ENCODE assay signal across 7 mouse cellular contexts in genomic region chr13:23529480-23530165, GRCm38 (mm10). TPM values are rescaled to one million over a fixed set of nuclear protein-coding genes. Genes with fewer than 3 reads are reported as not detected.
DNase-seq lines count a peak whose midpoint lies in the region; ATAC-seq lines count a peak whose summit lies in the region.

No protein-coding gene starts in this region.

- H3K36me3 ChIP-seq in lung, embryonic 15.5 days, result no peaks in the 10 kb centered on the region
- H3K36me3 ChIP-seq in forebrain, embryonic 12.5 days (replicated peaks), result no peaks in the 10 kb centered on the region
- no peaks in the 10 kb centered on the region for H3K36me3 ChIP-seq in limb, embryonic 12.5 days
- H3K36me3 ChIP-seq in stomach, embryonic 14.5 days (ENCODE audit: control insufficient read depth, insufficient read depth, low read length), result no peaks in the 10 kb centered on the region

- H3K4me2 ChIP-seq in lung, embryonic 15.5 days, result peak overlapping the region; percentile 66
- H3K4me2 ChIP-seq in forebrain, embryonic 12.5 days, result peak overlapping the region; percentile 58
- H3K4me2 ChIP-seq in limb, embryonic 12.5 days, result peak overlapping the region; percentile 69
- H3K4me2 ChIP-seq in stomach, embryonic 14.5 days (replicated peaks; ENCODE audit: low read depth, low read length), result peak overlapping the region; percentile 55

- peak overlapping the region; percentile 57 for H3K9ac ChIP-seq in lung, embryonic 15.5 days
- peak overlapping the region; percentile 77 for H3K9ac ChIP-seq in forebrain, embryonic 12.5 days
- H3K9ac ChIP-seq in limb, embryonic 12.5 days (replicated peaks), result peak overlapping the region; percentile 82
- H3K9ac ChIP-seq in stomach, embryonic 14.5 days (replicated peaks; ENCODE audit: low read depth, low read length), result peak overlapping the region; percentile 57

- no peaks in the 10 kb centered on the region for H3K27me3 ChIP-seq in lung, embryonic 15.5 days
- no peaks in the 10 kb centered on the region for H3K27me3 ChIP-seq in forebrain, embryonic 12.5 days
- no peaks in the 10 kb centered on the region for H3K27me3 ChIP-seq in limb, embryonic 12.5 days
- H3K27me3 ChIP-seq in stomach, embryonic 14.5 days (ENCODE audit: control insufficient read depth, insufficient read depth, low read length), result no peaks in the 10 kb centered on the region

- WGBS in lung, embryonic 15.5 days, result 9% methylated on average over 2 of the region's 2 CpGs
- WGBS in forebrain, embryonic 12.5 days, result 39% methylated on average over 2 of the region's 2 CpGs
- 25% methylated on average over 2 of the region's 2 CpGs for WGBS in limb, embryonic 12.5 days
- 9% methylated on average over 2 of the region's 2 CpGs for WGBS in stomach, embryonic 14.5 days

- no peak for DNase-seq in lung, postnatal 14 days
- no peak for DNase-seq in layer of hippocampus, postnatal 36 days
- DNase-seq in frontal cortex, postnatal 14 days (ENCODE audit: low spot score in 2 of 2), result no peak

- ATAC-seq in lung, embryonic 15.5 days (ENCODE audit: borderline replicate concordance, extremely low read depth, low FRiP score, low TSS enrichment), result no peak
- ATAC-seq in forebrain, embryonic 12.5 days (ENCODE audit: low FRiP score), result no peak
- no peak for ATAC-seq in limb, embryonic 12.5 days (ENCODE audit: insufficient number of reproducible peaks, insufficient read depth, low FRiP score, low TSS enrichment, low read depth)
- no peak for ATAC-seq in stomach, embryonic 14.5 days (ENCODE audit: insufficient number of reproducible peaks, insufficient read depth, low FRiP score, low read depth)

- H3K4me1 ChIP-seq in lung, embryonic 15.5 days, result peaks cover 31% of the 10 kb centered on the region
- H3K4me1 ChIP-seq in forebrain, embryonic 12.5 days, result peaks cover 34% of the 10 kb centered on the region
- H3K4me1 ChIP-seq in limb, embryonic 12.5 days (replicated peaks), result peaks cover 28% of the 10 kb centered on the region
- H3K4me1 ChIP-seq in stomach, embryonic 14.5 days (ENCODE audit: control insufficient read depth, insufficient read depth, low read length), result peaks cover 5% of the 10 kb centered on the region

- peak overlapping the region; percentile 48 for H3K4me3 ChIP-seq in lung, embryonic 15.5 days
- peak overlapping the region; percentile 50 for H3K4me3 ChIP-seq in forebrain, embryonic 12.5 days (replicated peaks)
- peak overlapping the region; percentile 50 for H3K4me3 ChIP-seq in limb, embryonic 12.5 days (replicated peaks)
- peak overlapping the region; percentile 53 for H3K4me3 ChIP-seq in stomach, embryonic 14.5 days (ENCODE audit: low read depth, low read length)

- H3K9me3 ChIP-seq in lung, embryonic 15.5 days, result no peaks in the 10 kb centered on the region
- H3K9me3 ChIP-seq in forebrain, embryonic 12.5 days, result no peaks in the 10 kb centered on the region
- no peaks in the 10 kb centered on the region for H3K9me3 ChIP-seq in limb, embryonic 12.5 days
- no peaks in the 10 kb centered on the region for H3K9me3 ChIP-seq in stomach, embryonic 14.5 days (ENCODE audit: control insufficient read depth, low read depth, low read length)

- peak overlapping the region; percentile 98 for H3K27ac ChIP-seq in lung, embryonic 15.5 days
- peak overlapping the region; percentile 98 for H3K27ac ChIP-seq in forebrain, embryonic 12.5 days
- peak overlapping the region; percentile 98 for H3K27ac ChIP-seq in limb, embryonic 12.5 days
- H3K27ac ChIP-seq in stomach, embryonic 14.5 days (ENCODE audit: low read length), result peak overlapping the region; percentile 97

RNA-seq across cellular contexts. Expression of gene Hist1h4h, which starts 1.2 kb away (rescaled TPM):
- polyA plus RNA-seq in lung, embryonic 15.5 days (2015; fragmentation: Nextera tagmentation; extraction: Ambion mirVana), result 6.9 and 8.1 TPM in 2 replicates
- 7.2 and 8.7 TPM in 2 replicates for polyA plus RNA-seq in forebrain, embryonic 12.5 days (2016; fragmentation: Nextera tagmentation; extraction: Ambion mirVana)
- polyA plus RNA-seq in limb, embryonic 12.5 days (2016; fragmentation: Nextera tagmentation; extraction: Ambion mirVana), result 6.0 and 9.0 TPM in 2 replicates
- 4.8 and 6.7 TPM in 2 replicates for polyA plus RNA-seq in stomach, embryonic 14.5 days (2014; fragmentation: Nextera tagmentation; extraction: Ambion mirVana)
- 100 to 1,000 TPM; 363 to 377 TPM for total RNA-seq in layer of hippocampus, postnatal 36 days (2021)

RNA-seq across cellular contexts. Expression of gene Hist1h2af, which starts 4.1 kb away (rescaled TPM):
- polyA plus RNA-seq in lung, embryonic 15.5 days (2015; fragmentation: Nextera tagmentation; extraction: Ambion mirVana), result 6.2 and 8.4 TPM in 2 replicates
- 9.3 and 10.7 TPM in 2 replicates for polyA plus RNA-seq in forebrain, embryonic 12.5 days (2016; fragmentation: Nextera tagmentation; extraction: Ambion mirVana)
- polyA plus RNA-seq in limb, embryonic 12.5 days (2016; fragmentation: Nextera tagmentation; extraction: Ambion mirVana), result 9.8 and 16.3 TPM in 2 replicates
- polyA plus RNA-seq in stomach, embryonic 14.5 days (2014; fragmentation: Nextera tagmentation; extraction: Ambion mirVana), result 7.8 and 14.1 TPM in 2 replicates
- total RNA-seq in layer of hippocampus, postnatal 36 days (2021), result 10 to 100 TPM; 12.2 to 14.4 TPM

RNA-seq across cellular contexts. Expression of gene Hist1h3g, which starts 5.6 kb away (rescaled TPM):
- 9.5 and 10.8 TPM in 2 replicates for polyA plus RNA-seq in lung, embryonic 15.5 days (2015; fragmentation: Nextera tagmentation; extraction: Ambion mirVana)
- 7.2 and 8.3 TPM in 2 replicates for polyA plus RNA-seq in forebrain, embryonic 12.5 days (2016; fragmentation: Nextera tagmentation; extraction: Ambion mirVana)
- 10.5 and 17.3 TPM in 2 replicates for polyA plus RNA-seq in limb, embryonic 12.5 days (2016; fragmentation: Nextera tagmentation; extraction: Ambion mirVana)
- 5.5 and 7.8 TPM in 2 replicates for polyA plus RNA-seq in stomach, embryonic 14.5 days (2014; fragmentation: Nextera tagmentation; extraction: Ambion mirVana)
- 1 to 10 TPM; 3.9 to 4.9 TPM for total RNA-seq in layer of hippocampus, postnatal 36 days (2021)

RNA-seq across cellular contexts. Expression of gene Hist1h2bh, which starts 13.6 kb away (rescaled TPM):
- 1.4 TPM in 2 replicates for polyA plus RNA-seq in lung, embryonic 15.5 days (2015; fragmentation: Nextera tagmentation; extraction: Ambion mirVana)
- 0.87 and 0.95 TPM in 2 replicates for polyA plus RNA-seq in forebrain, embryonic 12.5 days (2016; fragmentation: Nextera tagmentation; extraction: Ambion mirVana)
- 1.4 TPM in 2 replicates for polyA plus RNA-seq in limb, embryonic 12.5 days (2016; fragmentation: Nextera tagmentation; extraction: Ambion mirVana)
- 1.1 and 1.2 TPM in 2 replicates for polyA plus RNA-seq in stomach, embryonic 14.5 days (2014; fragmentation: Nextera tagmentation; extraction: Ambion mirVana)
- 1 to 10 TPM; 1.1 to 1.2 TPM for total RNA-seq in layer of hippocampus, postnatal 36 days (2021)

RNA-seq across cellular contexts. Expression of gene Hist1h3f, which starts 14.2 kb away (rescaled TPM):
- polyA plus RNA-seq in lung, embryonic 15.5 days (2015; fragmentation: Nextera tagmentation; extraction: Ambion mirVana), result 0.75 and 1.5 TPM in 2 replicates
- polyA plus RNA-seq in forebrain, embryonic 12.5 days (2016; fragmentation: Nextera tagmentation; extraction: Ambion mirVana), result 0.99 and 1.5 TPM in 2 replicates
- polyA plus RNA-seq in limb, embryonic 12.5 days (2016; fragmentation: Nextera tagmentation; extraction: Ambion mirVana), result 2.1 and 3.2 TPM in 2 replicates
- polyA plus RNA-seq in stomach, embryonic 14.5 days (2014; fragmentation: Nextera tagmentation; extraction: Ambion mirVana), result 0.94 and 1.3 TPM in 2 replicates
- total RNA-seq in layer of hippocampus, postnatal 36 days (2021), result 10 to 100 TPM; 16.2 to 17.4 TPM
